Mouse (Mus musculus) spleen, adult 18-20 months (tissue): ENCODE results near the gene Wnt6.

Experiments
- DNase-seq, 2 experiments: peaks; one replicate each; pipeline ENCODE4 v3.0.0; 2022; ENCODE audit warnings: mixed read lengths in 2 of 2

Gene Wnt6

DNA sequence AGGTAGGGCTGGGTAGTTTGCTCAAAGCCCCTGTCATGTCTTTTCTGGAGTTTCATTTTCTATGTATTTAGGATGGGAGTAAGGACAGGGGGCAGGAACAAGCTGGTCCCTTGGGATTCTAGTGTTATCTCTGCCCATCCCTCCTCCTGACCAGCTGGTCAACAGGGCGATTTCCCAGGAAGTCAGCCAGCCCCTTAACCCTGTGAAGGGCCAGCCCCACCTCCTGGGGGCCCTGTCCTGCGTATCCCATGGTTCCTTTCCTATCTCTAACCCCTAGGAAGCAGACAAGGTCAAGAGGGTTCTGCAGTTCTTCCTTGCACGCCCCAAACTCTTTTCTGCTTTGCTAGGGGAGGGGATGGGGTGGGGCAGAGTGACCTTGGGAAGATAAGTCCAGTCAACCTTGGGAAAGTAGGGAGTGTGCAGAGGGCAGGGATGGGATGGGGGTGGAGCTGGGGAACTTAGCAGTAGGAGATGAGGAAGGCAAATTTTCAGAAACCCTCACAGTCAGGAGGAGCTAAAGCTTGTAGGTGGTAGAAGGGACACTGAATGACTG, 7.3 kb downstream of the Wnt6 start:
- no peak for DNase-seq

DNA sequence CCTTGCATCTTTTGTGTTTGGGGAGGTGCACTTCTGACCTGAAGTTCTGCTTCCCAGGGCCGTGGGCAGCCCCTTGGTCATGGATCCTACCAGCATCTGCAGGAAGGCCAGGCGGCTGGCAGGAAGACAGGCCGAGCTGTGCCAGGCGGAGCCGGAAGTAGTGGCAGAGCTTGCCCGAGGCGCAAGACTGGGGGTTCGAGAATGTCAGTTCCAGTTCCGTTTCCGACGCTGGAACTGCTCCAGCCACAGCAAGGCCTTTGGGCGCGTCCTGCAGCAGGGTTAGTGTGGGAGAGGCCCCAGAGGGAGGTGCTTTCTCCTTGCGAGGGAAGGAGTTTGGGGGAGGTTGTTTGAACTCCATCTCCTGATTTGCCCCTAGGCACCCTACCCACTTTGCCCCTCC, 10.4 kb downstream of the Wnt6 start:
- no peak for DNase-seq

DNA sequence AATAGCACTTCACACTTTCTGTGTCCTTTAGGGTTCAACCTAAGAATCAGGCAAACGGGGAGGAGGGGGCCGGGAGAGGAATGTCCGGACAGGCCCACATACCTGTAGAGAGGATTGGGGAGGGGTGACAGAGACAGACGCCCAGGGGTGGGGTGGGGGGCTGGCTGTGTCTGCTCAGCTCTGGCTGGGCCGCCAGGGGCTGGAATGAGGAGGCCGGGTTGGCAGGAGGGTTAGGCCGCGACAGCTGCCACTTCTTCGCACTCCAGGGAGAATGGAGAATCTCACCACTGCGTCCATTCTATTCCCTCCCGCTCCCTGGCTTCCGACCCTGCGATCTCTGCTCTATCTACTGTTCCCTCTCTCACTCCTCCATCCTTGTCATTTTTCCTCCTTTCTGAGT, 11.9 kb downstream of the Wnt6 start:
- no peak for DNase-seq

DNA sequence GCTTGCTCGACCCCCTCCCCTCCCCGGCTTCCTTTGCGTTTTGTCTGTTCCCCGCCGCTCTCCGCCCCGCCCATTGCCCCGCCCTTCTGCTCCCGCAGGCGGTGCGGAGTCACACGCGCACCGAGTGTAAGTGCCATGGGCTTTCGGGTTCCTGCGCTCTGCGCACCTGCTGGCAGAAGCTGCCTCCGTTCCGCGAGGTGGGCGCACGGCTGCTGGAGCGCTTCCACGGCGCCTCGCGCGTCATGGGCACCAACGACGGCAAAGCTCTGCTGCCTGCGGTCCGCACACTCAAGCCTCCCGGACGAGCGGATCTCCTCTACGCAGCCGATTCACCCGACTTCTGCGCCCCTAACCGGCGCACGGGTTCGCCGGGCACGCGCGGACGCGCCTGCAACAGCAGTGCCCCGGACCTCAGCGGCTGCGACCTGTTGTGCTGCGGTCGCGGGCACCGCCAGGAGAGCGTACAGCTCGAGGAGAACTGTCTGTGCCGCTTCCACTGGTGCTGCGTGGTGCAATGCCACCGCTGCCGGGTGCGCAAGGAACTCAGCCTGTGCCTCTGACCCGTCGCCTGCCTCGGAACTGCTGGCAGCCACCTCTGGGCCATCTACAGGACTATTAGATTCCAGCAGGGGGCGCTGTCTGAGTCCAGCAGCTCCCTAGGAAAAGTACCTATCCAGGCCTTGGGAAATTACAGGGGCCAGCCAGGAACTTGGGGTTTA, 12.5 kb downstream of the Wnt6 start:
- peak; percentile 16 to 50 for DNase-seq

DNA sequence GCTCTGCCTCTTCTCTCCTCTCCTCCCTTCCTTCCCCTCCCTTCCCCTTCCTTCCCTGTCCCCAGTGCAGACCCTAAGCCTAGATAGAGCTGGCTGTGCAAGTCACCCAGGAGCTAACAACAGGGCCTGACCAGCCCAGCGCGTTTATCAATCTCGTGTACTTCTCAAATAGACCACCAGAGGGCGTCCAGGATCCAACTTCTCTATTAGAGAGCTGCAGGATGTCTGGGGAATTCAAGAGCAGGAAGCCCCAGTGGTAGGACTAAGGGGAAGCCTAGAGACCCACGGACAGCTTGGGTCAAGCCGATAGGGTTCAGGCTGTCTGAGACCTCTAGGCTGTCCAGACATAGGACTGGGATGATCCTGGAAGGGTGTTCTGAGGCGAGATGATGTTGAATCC, 16.2 kb downstream of the Wnt6 start:
- peak; percentile 56 to 80 for DNase-seq

DNA sequence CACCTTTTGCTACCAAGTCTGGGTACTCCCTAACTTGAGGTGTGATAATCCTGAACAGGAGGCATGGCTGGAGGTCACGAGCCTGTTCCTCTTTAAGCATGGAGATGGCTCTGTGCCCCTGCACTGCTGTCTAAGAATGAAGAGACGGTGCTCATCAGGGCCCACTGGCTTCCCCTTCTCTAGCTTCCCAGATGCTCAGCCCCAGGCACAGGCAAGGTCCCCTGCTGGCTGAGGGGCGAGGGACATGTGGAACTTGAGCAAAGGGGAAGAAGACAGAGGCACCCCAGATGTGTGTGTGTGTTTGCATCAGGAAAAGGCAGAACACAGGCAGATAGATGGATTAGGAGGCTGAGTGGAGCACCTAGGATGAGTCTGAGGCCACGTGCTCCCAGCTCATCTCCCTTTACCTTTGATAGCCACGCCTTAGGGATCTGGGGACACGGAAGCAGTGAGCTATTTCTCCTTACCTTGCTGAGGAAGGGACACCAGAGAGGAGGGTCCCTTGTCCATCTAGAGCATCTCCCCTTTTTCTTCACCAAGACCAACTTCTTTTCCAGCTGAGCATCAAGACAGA, 17.0 kb downstream of the Wnt6 start:
- DNase-seq = no peak

DNA sequence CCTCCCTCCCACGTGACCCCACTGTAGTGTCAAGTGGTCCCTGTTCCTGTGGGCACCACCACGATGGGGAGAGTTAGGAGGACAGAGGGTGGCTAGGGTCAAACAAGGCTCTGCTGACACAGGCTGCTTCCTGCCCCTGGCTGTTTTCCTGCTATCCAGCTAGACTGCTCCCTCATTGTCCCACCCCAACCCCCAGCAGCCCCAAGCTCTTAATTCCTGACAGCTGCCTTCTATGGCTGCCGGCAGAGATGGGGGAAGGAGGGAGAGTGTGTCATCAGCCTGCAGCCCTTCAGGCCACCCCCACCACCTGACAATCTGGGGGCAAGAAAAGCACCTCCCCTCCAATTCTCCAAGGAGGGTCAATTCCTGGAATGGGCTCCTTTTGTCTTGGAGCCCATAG, 18.4 kb downstream of the Wnt6 start:
- no peak for DNase-seq

DNA sequence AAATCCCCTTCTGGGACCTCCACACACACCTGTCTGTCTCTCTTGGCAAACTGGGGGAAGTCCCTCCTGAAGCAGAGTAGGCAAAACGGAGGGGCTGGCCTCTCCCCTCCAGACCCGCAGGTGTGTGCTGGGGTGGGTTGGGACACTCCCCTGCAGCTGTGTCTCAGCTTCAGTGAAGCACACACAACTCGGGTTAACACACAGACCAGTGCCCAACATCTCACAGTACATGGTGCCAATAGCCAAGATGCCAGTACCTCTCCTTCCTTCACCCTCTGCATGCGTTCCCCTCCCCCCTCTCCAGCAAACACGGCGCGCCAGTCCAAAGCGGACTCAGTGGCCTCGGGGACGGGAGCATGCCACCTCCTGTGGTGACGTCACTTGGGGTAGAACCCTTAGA, 19.6 kb downstream of the Wnt6 start, which contains the start of gene Wnt10a:
TSS of gene Wnt10a (plus strand) at position 268 of the 400 bp plus-strand sequence.
- peak in 1 of 2 experiments; percentile 58 for DNase-seq

DNA sequence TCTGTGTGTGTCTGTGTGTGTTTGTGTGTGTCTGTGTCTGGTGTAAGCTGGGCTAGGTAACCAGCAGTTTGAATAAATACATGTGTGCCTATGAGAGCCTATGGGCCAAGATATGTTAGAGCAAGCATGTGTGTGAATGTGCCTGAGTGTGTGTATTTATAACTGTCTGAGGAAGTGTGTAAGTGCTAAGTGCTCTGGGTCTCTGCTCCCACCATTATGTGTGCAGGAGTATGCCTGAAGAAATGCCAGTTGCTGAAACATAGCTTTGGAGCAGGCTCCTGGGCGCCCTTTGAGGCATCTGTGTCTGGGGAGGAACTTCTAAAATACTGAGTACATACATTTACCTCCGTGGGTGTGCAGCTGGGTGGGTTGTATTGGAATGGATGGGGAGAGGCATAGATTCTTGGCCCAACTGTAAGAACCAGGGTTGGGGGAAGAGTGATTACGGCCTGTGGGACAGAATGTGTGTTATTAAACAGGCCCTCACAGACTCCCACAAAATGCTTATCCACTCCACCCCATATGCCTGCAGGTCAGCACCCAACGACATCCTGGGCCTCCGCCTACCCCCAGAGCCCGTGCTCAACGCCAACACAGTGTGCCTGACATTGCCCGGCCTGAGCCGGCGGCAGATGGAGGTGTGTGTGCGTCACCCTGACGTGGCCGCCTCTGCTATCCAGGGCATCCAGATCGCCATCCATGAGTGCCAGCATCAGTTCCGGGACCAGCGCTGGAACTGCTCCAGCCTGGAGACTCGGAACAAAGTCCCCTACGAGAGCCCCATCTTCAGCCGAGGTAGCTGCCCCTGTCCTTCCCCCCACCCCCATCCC, 21.4 kb downstream of the Wnt6 start:
- no peak for DNase-seq

DNA sequence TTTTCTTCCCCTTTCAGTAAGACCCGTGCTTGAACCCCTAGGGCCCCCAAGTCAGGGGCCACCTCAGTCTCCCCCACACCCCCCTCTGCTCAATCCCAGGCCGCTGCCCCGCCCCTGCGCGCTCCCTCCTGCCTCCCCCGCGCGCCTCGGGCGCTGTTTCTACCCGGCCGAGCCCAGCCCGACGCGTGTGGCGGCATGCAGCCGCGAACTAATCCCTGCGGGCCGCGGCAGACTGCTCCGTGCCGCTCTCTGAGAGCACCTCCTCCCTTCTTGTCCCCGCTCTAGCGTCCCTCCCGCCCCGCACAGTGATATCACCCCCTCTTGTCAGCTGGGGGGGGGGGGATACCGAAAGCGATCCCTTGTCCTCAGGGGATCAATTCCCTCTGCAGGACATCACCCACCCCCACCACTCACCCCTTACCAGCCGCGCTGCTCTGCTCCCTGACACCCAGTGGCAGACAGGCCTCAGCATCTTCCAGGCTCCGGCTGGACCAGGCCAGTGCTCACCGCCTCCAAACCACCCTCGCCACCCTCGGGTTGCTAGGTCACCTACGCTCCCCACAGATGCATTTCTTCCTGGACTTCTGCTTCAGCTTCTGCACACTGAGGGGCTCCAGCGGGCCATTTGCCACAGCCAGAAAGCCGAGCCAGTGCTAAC, 22.9 kb downstream of the Wnt6 start:
- DNase-seq = no peak

DNA sequence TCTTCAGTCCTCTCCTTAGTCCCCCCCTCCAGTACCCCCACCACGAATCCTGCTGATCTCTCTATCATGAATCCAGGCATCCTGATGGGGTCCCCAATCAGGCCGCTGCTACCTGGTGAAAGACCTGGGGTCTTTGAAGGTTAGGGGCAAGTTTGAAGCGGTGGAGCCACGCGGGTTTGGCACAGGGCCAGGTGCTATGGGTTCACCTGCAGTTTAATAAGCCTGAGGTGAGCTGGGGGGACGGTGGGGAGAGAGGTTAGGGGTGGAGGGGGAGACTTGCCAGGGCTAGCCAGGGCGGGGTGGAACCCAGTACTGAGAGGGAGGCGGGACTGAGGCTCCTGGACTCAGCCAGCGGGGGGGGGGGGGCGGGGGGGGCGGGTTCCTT, 23.4 kb downstream of the Wnt6 start:
- DNase-seq = no peak

DNA sequence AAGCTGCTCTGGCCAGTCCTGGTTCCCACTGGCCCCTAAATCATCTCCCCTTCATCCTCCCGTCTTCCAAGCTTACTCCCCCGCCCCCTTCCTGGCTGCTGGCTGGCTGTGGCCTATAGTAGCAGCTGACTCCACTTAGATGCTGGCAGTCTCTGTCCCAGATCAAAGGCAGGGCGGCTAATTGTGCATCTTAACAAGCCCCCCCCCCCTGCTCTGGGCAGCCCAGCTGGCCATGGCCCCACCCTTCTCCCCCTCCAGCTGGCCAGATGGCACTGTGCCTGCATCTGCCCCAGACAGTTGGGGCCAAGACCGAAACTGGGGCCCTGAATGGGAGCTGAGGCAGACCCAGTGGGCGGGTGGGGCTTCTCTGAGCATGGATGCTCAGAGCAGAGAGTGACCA, 25.8 kb downstream of the Wnt6 start:
- DNase-seq = no peak

DNA sequence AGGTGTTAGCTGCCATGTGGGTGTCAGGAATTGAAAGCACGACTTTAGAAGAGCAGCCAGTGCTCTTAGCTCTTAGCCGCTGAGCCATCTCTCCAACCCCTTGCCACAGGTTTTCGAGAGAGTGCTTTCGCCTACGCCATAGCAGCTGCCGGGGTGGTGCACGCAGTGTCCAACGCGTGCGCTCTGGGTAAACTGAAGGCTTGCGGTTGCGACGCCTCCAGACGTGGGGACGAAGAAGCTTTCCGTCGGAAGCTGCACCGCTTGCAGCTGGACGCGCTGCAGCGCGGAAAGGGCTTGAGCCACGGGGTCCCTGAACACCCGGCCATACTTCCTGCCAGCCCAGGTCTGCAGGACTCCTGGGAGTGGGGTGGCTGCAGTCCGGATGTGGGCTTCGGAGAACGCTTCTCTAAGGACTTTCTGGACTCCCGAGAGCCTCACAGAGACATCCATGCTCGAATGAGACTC, 28.8 kb downstream of the Wnt6 start:
- peak; percentile 41 to 45 for DNase-seq

DNA sequence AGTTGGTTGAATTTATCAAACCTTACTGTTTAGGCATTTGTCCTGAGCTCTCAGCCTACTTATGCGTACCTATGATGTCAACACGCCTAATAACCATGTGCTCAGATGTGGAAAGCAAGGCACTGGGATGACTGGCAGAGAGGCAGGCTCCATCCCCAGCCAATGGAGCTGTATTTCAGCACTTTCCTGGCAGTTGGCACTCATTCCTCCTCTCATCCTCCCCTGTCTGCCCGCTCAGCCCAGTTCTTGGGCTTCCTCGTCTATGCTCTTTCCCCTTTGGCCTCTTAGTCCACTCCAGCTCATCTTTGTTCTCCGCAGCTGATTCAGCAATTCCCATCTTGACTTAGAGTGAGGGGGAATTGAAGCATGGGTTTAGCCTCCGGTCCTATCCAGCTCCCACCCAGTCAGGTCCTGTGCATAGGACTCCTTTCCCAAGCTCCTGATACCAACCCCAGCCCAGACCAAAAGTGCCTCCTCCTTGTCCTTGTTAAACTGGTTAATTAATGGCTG, 30.0 kb downstream of the Wnt6 start:
- DNase-seq = no peak

DNA sequence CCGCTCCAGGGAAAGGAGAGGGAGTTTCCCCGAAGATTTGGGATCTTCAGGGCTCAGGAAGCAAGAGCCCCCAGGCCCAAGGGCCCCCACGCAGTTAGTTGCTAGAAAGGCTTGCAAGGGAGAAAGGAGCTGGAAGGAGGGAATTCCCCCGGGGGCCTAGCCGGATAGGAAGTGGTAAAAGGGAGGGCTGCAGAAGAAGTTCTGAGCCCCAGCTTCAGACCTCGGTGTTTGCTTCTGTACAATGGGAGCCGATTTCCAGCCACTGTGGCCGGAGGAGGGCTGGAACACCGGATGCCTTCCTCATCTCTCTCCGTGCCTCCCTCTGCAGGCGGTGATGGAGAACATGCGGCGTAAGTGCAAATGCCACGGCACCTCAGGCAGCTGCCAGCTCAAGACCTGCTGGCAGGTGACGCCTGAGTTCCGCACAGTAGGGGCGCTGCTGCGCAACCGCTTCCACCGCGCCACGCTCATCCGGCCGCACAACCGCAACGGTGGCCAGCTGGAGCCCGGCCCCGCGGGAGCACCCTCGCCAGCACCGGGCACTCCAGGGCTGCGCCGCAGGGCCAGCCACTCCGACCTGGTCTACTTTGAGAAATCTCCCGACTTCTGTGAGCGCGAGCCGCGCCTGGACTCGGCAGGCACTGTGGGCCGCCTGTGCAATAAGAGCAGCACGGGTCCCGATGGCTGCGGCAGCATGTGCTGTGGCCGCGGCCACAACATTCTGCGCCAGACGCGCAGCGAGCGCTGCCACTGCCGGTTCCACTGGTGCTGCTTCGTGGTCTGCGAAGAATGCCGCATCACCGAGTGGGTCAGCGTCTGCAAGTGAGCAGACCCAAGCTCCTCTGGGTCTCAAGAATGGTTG, 31.3 kb downstream of the Wnt6 start:
- DNase-seq = peak; percentile 70 to 82

DNA sequence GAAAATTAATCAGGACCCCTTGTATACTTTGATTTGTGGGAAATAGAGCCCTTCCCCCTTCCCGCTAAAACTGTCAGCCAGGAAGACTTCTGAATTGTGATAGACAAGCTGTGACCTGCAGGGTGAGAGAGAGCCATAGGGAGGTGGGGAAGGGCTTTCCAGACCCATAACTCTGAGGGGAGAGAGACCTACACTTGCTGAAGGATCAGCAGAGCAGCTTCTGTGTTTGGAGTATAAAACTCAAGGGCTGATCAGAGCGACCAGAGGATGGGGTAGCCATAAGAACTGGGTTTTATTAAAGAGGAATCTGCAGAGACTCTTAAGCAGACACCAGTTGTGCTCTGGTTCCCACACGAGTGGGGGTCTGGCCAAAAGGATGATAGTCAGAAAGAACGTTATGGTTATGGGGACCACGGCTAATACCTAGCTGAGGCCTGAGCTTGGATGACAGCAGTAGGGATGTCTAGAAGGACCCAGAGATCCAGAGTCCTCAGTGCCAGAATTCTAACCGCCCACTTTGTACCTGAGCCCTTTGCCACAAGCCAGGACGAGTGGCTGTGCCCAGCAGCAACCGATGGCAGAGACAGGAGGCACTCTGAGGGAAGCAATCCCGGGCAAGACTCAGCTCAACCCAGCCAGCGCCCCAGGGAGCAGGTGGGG, 32.6 kb downstream of the Wnt6 start:
- no peak for DNase-seq

DNA sequence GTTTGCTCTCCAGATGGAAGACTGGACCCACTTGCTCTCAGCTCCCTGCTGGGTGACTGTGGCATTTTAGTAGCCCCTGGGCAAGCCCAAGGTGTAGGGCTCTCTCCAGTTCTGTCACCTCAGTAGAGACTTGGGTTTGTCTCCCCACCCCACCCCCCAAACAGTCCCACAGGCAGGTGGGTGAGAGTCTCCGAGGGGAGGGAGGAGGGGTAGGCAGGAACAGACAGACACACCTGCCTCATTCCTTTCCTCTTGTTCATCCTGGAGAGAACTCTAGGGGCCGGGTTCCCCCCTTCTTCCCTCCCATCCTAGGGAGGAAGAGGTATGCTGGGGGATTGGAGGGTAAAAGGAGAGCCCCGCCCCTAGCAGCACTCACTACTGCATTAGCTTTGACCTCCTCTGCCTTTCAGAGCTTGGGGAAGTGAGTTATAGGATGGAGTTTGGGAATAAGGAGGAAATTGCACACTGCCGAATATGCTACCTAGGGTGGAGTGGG, 33.7 kb downstream of the Wnt6 start:
- no peak for DNase-seq

DNA sequence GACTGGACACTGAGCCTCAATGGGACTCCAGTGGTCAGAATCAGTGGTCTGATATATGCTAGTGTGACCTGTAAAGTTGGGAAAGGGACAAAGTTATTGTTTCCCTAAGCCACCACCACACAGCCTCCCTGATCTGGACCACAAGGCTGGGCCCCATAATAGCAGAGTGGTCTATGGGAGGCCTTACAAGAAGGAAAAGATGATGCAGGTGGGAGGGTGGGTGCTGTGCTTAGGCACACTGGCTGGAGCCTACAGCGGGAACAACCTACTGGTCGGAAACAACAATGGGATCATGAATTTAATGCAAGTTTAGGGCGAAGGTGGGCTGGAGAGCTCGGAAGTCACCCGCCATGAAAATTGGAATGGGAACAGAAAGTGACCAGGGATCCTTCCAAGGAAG, 34.2 kb downstream of the Wnt6 start:
- DNase-seq = no peak

DNA sequence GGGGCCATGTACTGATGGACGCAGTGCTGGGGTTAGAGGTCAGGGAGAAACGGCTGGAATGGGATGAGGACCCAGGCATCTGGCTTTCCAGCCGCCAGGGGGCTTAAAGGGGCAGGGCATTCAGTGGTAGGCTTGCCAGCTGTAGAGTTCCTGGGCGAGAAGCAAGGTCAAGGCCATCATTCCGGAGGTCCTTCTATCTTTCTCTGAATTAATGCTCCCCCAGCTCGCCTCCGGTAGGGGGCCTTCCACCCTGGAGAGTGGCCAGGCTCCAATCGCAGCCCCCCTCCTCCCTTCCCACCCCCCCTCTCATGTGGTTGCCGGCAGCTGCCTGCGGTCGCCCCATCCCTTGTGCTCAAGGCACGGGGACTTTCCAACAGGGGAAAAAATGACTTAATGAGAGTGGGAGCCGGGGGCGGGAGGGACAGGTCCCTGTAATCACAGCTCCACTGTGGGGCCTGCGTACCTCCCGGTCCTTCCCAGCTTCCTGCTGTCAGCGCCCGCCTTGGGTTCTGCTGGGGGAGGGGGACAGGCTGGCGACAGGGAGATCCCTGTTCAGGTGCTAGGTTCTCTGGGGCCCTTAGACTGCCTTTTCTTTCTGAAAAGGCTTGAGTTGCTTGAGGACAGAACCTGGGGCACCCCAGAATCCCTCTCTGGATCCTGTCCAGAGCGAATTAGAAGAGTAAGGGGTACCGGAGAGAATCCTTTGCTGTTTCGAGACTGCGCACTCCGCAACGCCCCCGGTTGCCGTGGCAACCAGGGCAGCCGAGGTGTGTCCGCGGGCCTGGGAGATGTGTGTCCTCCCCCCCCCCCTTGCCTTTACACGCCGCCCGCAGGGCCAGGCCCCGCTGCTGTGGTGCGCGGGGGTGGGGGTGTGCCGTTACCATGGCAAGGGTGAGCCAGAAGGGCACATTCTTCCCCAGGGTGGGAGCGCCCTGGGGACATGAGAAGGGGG, 34.9 kb downstream of the Wnt6 start:
- peak in 1 of 2 experiments; percentile 24 for DNase-seq
